Mouse (Mus musculus) neural tube, embryonic 15.5 days (tissue): ENCODE results near the gene Soat2. TPM values are rescaled to one million over a fixed set of nuclear protein-coding genes. Genes with fewer than 3 reads are reported as not detected.

Experiments
- ATAC-seq: fragments of 200-750 bp; cut with Nextera tagmentation; 2 replicates; pipeline ENCODE4 v1.8.0; 2017; ENCODE audit warnings: mild to moderate bottlenecking, moderate TSS enrichment, moderate library complexity; ENCODE audit not compliant: low FRiP score
- H3K27ac ChIP-seq: fragments of 300-500 bp; sonication (generic); replicated peaks from 2 replicates; pipeline ENCODE4 v1.5.1; 2015; ENCODE audit warnings: mild to moderate bottlenecking, inconsistent platforms
- H3K27me3 ChIP-seq: fragments of 300-500 bp; sonication (generic); replicated peaks from 2 replicates; pipeline ENCODE4 v1.6.1; 2015; ENCODE audit warnings: inconsistent platforms
- H3K36me3 ChIP-seq: fragments of 300-500 bp; sonication (generic); 2 replicates; pipeline ENCODE4 v1.6.1; 2015; ENCODE audit warnings: inconsistent platforms
- H3K4me1 ChIP-seq: fragments of 300-500 bp; sonication (generic); 2 replicates; pipeline ENCODE4 v1.6.1; 2015; ENCODE audit warnings: inconsistent platforms
- H3K4me2 ChIP-seq: fragments of 300-500 bp; sonication (generic); 2 replicates; pipeline ENCODE4 v1.6.1; 2015; ENCODE audit warnings: inconsistent platforms, mild to moderate bottlenecking, moderate library complexity
- H3K4me3 ChIP-seq: fragments of 300-500 bp; sonication (generic); replicated peaks from 2 replicates; pipeline ENCODE4 v1.5.1; 2015; ENCODE audit warnings: mild to moderate bottlenecking, inconsistent platforms
- H3K9ac ChIP-seq: fragments of 300-500 bp; sonication (generic); replicated peaks from 2 replicates; pipeline ENCODE4 v1.6.1; 2015; ENCODE audit warnings: mild to moderate bottlenecking, inconsistent platforms
- H3K9me3 ChIP-seq: fragments of 300-500 bp; sonication (generic); replicated peaks from 2 replicates; pipeline ENCODE4 v1.6.1; 2016; ENCODE audit warnings: inconsistent platforms
- WGBS: fragments of 180-500 bp; shearing (Covaris S2); methylation state at CpG from one replicate; pipeline ENCODE4 v1.1.7; 2015; ENCODE audit warnings: mixed read lengths; 5-methylcytosine and 5-hydroxymethylcytosine counted together
- polyA plus RNA-seq: library from polyadenylated mRNA; unstranded; fragments of >200 nt; fragmentation: Nextera tagmentation; extraction: Ambion mirVana; gene quantifications from 2 replicates; pipeline ENCODE4 v1.2.1, GENCODE M21; 2015

Soat2 gene
- 0.06 and 0.68 TPM in 2 replicates for polyA plus RNA-seq

DNA sequence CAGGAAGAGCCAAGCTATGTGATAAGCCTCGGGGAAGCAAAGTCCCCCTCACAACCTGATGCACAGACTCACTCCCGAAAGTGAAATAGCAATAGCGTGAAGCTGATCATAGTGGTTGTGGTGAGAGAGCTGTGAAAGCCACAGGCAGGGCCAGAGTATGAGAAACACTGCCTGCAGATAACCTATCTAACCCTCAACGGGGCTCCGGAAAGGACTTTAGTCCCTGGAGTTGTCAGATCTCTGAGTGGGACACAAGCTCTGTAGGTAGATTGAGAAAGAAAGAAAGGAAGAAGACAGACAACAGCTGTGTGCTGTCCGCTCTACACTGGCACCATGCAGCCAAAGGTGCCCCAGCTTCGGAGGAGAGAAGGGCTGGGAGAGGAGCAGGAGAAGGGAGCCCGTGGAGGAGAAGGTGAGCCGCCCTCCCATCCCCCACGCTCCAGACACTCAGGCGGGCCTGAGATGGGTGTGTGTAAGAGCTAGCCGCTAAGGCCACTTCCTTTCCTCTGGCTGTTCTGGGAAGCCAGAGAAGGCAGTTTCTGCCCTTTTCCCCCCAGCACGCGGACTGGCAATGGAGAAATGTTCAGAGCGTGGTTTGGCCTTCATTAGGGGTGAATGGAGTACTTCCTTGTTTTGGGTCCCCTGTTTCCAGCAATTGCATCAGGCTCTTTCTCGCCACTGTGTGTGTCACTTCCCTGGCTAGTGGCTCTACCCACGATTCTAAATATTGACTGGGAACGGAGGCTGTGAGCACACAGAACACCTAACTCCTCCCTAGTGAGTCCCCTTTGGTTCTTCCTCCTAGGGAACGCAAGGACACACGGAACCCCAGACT, at the start of gene Soat2:
Soat2 (plus strand) TSS at position 226 of the 835 bp plus-strand sequence.
- Histone ChIP-seq H3K9ac (no peak within 1 kb of the TSS), H3K4me1 (0 out of 2 replicates have a peak, but pooled peaks cover 4% of the 10 kb centered on the region), H3K27ac (no peak within 1 kb of the TSS), H3K9me3 (no peaks in the 10 kb centered on the region), H3K27me3 (peaks cover 7% of the 10 kb centered on the region), H3K36me3 (no peaks in the 10 kb centered on the region), H3K4me2 (no peak within 1 kb of the TSS; the same call in 1 of the 2 replicates), H3K4me3 (no peak within 1 kb of the TSS)
- no peak for ATAC-seq
- 60% methylated on average over 20 of the region's 20 CpGs for WGBS

DNA sequence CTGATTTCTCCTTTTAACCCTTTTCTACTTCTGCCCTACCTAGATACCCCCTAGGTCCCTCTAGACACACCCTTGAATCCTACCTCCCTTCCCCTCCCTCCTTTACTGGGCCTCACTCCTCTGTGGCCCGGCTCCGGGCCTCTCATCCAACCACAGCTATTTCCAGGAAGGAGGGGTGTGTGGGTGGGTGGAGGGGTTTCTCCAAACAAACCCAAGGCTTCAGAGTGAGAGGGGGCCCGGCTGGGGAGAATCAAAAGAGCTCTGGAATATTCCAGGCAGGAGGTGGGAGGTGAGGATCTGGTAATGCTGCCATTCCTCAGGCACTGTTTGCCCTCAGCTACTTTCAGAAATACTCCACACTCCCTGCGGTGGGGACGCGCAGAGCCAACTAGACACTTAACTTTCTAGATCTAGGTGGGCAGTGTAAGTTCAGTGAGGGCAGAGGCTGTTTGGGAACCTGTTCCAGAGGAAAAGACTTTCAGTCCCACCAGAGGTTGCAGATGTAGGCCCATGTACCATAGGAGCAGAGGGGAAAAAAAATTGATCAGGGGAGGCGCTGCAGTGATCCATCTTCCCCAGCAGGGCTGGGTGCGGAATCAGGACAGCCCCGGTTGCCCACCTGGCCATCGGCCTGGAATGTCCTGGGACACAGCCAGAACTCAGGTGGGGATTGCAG, 49.2 kb upstream of the Soat2 start:
- Histone ChIP-seq H3K4me2 (peak overlapping the region; percentile 86), H3K27ac (peak overlapping the region; percentile 81), H3K9ac (peak overlapping the region; percentile 53; the same call in 1 of the 2 replicates), H3K4me1 (peaks cover 78% of the 10 kb centered on the region), H3K36me3 (peaks cover 12% of the 10 kb centered on the region), H3K9me3 (no peaks in the 10 kb centered on the region), H3K27me3 (peaks cover 30% of the 10 kb centered on the region), H3K4me3 (peak overlapping the region; percentile 51)
- ATAC-seq: no peak
- 27% methylated on average over 10 of the region's 10 CpGs for WGBS

GRCm38 (mm10) chr15:102101672-102102541, 48.4 kb upstream of the Soat2 start:
- Histone ChIP-seq H3K9ac (no peak overlapping the region), H3K4me1 (peaks cover 85% of the 10 kb centered on the region), H3K9me3 (no peaks in the 10 kb centered on the region), H3K4me3 (peak overlapping the region; percentile 32; the same call in 1 of the 2 replicates), H3K27ac (peak overlapping the region; percentile 81), H3K36me3 (peaks cover 10% of the 10 kb centered on the region), H3K27me3 (peaks cover 36% of the 10 kb centered on the region), H3K4me2 (peak overlapping the region; percentile 86)
- 38% methylated on average over 11 of the region's 11 CpGs for WGBS
- ATAC-seq: no peak

DNA sequence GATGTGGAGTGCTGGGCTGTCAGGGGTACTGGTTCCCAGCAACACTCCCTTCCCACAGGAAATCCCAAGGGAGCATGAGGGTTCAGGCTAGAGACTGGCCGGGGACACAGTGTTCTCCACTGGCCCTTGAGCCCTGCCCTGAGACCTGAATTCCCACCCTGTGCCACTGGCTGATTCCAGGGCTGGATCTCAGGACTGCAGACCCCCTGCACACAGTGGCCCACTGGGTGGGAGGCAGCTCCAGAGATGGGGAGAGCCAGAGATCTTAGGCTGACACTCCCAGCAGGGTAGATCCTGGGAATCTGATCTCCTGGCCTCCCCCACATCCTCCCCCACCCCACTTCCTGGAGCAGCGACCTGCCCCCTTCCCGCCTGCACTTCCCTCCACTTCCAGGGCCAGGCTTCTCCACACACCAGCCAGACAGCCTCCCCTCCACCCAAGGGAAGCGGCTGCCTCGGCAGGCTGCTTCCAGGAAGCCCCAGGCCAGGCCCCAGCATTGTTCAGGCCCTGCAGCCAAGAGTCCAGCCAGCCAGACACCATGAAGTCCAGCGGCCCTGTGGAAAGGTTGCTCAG, 47.7 kb upstream of the Soat2 start:
- Histone ChIP-seq H3K36me3 (peaks cover 5% of the 10 kb centered on the region; the same call in 1 of the 2 replicates), H3K4me1 (peaks cover 91% of the 10 kb centered on the region), H3K9ac (peak overlapping the region; percentile 31), H3K4me2 (peak overlapping the region; percentile 86), H3K27ac (peak overlapping the region; percentile 81), H3K4me3 (peak overlapping the region; percentile 32), H3K9me3 (no peaks in the 10 kb centered on the region), H3K27me3 (peaks cover 37% of the 10 kb centered on the region)
- 21% methylated on average over 6 of the region's 6 CpGs for whole genome bisulfite sequencing
- no peak for ATAC-seq

GRCm38 (mm10) chr15:102103371-102103946, 46.9 kb upstream of the Soat2 start:
- Histone ChIP-seq H3K4me3 (peak overlapping the region; percentile 32), H3K4me1 (peaks cover 86% of the 10 kb centered on the region), H3K27ac (peak overlapping the region; percentile 81), H3K4me2 (peak overlapping the region; percentile 86), H3K9ac (peak overlapping the region; percentile 31), H3K9me3 (no peaks in the 10 kb centered on the region), H3K27me3 (peaks cover 40% of the 10 kb centered on the region), H3K36me3 (no peaks in the 10 kb centered on the region)
- no peak for ATAC-seq
- 10% methylated on average over 14 of the region's 14 CpGs for WGBS

- H3K4me2 ChIP-seq: peak overlapping the region; percentile 86
- H3K4me1 ChIP-seq: peaks cover 90% of the 10 kb centered on the region
- 25% methylated on average over 12 of the region's 12 CpGs for WGBS
- peak overlapping the region; percentile 32 for H3K4me3 ChIP-seq
- peak overlapping the region; percentile 31; the same call in 1 of the 2 replicates for H3K9ac ChIP-seq
- peak overlapping the region; percentile 81; the same call in 1 of the 2 replicates for H3K27ac ChIP-seq
- peaks cover 40% of the 10 kb centered on the region for H3K27me3 ChIP-seq
- no peaks in the 10 kb centered on the region for H3K9me3 ChIP-seq
- no peak for ATAC-seq
- H3K36me3 ChIP-seq: no peaks in the 10 kb centered on the region
Measured at GRCm38 (mm10) chr15:102103947-102104555, 46.3 kb upstream of the Soat2 start.

- no peak for ATAC-seq
- H3K9me3 ChIP-seq: no peaks in the 10 kb centered on the region
- no peaks in the 10 kb centered on the region for H3K36me3 ChIP-seq
- WGBS: 33% methylated on average over 5 of the region's 5 CpGs
- peaks cover 40% of the 10 kb centered on the region for H3K27me3 ChIP-seq
- H3K27ac ChIP-seq: no peak overlapping the region; the same call in 1 of the 2 replicates
- H3K4me1 ChIP-seq: peaks cover 82% of the 10 kb centered on the region
- H3K9ac ChIP-seq: no peak overlapping the region
- H3K4me2 ChIP-seq: peak overlapping the region; percentile 62
- no peak overlapping the region for H3K4me3 ChIP-seq
Measured at GRCm38 (mm10) chr15:102105360-102105759, 45.0 kb upstream of the Soat2 start.

DNA sequence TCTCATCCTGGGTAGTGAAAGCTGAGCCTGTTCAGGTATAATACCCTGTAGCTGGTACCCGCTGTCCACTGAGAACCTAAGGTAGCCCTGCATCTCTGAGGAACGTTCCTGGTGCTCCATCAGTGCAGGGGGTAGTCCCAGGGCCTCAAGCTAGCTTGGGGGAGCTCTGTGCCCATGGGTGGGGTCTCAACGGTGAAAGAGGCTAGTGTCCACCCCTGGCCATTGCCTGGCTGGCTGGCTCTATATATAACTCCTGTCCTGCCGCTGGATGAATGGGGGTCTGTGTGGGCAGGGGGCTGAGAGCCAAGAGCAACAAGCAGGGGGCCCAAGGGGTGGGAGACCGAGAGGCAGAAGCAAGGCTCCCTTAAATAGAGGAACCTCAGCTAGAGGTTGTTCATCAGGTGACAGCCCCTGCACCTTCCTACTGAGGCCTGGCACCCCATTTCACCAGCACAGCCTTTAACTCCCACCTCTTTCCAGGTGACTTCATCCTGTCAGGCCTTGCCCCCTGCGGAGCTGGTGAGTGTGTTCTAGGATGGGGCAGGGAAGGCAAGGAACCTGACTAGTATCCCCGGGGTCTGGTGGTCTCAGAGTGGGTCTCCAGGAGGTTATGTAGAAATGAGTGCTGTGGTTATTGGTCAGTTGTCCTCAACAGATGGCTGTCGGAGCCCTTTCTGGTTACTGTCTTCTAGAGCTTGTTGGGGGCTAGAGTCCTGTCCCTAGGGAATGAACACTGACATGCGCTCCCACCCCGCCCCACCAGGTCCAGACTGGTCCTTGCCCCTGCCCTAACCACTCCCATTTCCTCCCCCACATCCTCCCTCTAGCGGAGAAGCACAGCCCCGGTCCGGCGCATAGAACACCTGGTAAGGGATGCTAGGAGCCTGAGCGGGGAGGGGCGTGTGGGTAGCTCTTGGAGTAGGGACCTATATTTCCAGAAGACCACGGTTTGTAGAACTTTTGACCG, 44.3 kb upstream of the Soat2 start:
- Histone ChIP-seq H3K27ac (no peak overlapping the region), H3K4me2 (peak overlapping the region; percentile 62), H3K9me3 (no peaks in the 10 kb centered on the region), H3K27me3 (peaks cover 40% of the 10 kb centered on the region), H3K36me3 (no peaks in the 10 kb centered on the region), H3K4me1 (peaks cover 75% of the 10 kb centered on the region), H3K9ac (no peak overlapping the region), H3K4me3 (peak overlapping the region; percentile 38)
- 27% methylated on average over 18 of the region's 18 CpGs for WGBS
- 0 out of 2 replicates have a peak, but pooled peaks have one; percentile 18 for ATAC-seq

DNA sequence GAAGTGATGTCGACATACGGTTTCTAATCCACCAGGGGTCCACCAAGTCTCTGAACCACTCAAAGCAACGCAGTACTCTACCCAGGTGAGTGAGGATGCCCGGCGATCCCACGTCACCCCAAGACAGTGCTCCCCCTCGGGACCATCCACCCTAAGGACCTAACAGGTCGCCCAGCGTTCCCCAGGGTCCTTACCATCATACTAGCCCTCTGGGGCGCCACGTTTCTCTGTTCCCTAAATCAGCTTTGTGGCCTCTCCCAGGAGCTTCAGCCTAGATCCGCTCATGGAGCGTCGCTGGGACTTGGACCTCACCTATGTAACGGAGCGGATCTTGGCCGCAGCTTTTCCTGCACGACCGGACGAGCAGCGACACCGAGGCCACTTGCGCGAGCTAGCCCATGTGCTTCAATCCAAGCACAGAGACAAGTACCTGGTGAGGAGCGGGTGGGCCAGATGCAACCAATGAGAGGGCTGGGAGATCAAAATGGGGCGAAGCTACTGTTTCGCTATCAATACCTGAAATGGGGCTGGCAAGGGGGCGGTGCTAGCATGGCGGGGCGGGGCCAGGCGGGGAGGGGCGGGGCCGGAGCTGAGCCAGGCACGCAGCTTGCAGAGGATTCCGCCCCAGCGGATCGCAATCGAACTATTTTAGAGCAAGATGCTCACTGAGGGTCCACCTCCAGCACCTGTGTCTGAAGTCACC, 43.4 kb upstream of the Soat2 start:
- H3K4me2 ChIP-seq: peak overlapping the region; percentile 62
- H3K4me3 ChIP-seq: peak overlapping the region; percentile 38
- ATAC-seq: peak; percentile 12; the same call in 1 of the 2 replicates
- H3K36me3 ChIP-seq: no peaks in the 10 kb centered on the region
- no peak overlapping the region for H3K27ac ChIP-seq
- H3K27me3 ChIP-seq: peaks cover 33% of the 10 kb centered on the region
- H3K4me1 ChIP-seq: peaks cover 66% of the 10 kb centered on the region
- H3K9me3 ChIP-seq: no peaks in the 10 kb centered on the region
- WGBS: 6% methylated on average over 38 of the region's 38 CpGs
- 0 out of 2 replicates have a peak overlapping the region, but pooled peaks have one; percentile 17 for H3K9ac ChIP-seq
